Mouse (Mus musculus) megakaryocyte, embryonic 14.5 days (primary cell): ENCODE measurements around the gene Ccdc149.

ENCODE experiments used
- FLI1 ChIP-seq: IDR thresholded peaks from 2 replicates; pipeline ENCODE4 v1.6.1; 2012; ENCODE audit warnings: low read length, inconsistent platforms, mixed read lengths
- GATA1 ChIP-seq: IDR thresholded peaks from 3 replicates; pipeline ENCODE4 v1.6.1; 2012; ENCODE audit warnings: mixed read lengths, low read length, inconsistent platforms, borderline replicate concordance

- TF ChIP-seq GATA1 = no peak
- no peak for TF ChIP-seq FLI1
Observed at GRCm38 (mm10) chr5:52332120-52332519, 139.2 kb downstream of the Ccdc149 start.
